Mouse (Mus musculus): ENCODE data around the gene Cox7a1.
"Not testable (repeated sequence)": the region's sequence is repeated elsewhere in the genome, so short reads cannot be mapped to it uniquely, and the experiment has no call there.

The Cox7a1 gene

DNA sequence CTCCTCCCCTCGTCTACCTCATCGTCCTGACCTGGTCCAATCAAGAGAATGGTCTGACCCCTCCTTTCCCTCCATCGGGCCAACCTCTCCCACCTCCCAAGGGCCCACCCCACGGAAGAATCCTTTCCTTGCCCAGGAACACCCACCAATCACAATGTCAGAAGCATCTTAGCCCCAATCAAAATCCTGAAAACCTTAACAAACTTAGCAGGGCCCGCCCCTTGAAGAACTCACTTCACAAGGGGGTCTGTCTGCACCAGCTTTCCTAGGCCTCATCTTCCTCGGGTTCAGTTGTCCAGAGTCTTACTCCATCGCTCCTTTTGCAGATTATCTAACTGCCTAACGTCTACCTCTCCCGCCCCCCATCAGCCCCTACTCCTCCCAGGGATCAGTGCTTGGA is 9.1 kb downstream of the Cox7a1 start:
- no peak for DNase-seq (ENCODE audit: low spot score)

DNA sequence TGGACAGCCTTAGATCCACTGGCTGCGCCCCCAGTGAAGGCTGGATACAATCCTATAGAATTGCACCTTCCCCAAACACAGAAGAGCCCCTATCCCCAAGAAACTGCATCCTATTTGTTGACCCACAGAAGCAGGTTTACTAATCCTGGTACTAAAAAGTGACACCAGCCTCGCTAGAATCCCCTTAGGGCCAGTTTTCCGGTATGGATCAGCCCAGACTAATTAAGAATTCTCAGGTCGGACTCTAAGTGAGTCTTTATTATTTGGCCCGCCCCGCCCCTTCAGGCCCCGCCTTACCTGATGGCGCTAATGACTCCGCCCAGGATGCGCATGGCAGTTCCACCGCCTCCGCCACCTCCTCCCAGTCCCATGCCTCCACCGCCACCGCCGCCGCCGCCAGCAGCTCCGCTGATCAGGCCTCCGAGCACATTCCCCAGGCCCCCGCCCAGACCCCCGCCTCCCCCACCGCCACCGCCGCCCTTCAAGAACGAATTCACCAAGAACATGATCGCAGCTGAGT is 9.7 kb downstream of the Cox7a1 start:
- peak; percentile 89 for DNase-seq (ENCODE audit: low spot score)

DNA sequence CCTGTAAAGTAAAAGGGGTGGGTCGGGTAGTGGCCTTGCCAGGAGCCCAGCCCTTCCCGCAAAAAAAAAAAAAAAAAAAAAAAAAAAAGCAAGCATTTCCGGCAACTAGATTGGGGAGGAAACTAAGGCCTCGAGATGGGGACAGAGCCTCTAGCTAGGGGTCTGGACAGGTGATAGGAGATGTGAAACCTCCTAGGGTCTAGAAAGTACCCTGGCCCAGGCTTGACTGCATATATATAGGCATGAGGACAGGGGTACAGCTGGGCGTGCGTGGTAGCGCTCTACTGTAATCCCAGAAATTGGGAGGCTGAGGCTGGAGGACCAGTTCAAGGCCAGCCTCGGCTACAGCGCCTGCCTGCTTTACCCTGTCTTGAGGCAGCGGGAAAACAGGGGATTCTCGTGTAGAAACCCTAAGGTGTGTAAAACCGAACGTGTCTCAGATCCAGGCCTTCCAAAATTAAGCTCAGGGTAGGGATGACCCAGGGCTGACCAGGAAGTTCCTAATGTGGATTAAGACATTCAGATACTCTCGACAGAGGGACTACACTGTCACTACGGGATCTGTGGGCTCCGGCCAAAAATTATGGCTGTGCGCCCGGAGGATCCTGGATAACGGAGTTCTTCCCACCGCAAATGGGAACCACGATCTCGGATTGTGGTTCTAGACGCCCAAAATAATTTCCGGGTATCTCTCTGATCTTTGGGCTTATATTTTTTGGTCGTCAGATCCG is 10.3 kb downstream of the Cox7a1 start:
- DNase-seq (ENCODE audit: low spot score): peak; percentile 31

DNA sequence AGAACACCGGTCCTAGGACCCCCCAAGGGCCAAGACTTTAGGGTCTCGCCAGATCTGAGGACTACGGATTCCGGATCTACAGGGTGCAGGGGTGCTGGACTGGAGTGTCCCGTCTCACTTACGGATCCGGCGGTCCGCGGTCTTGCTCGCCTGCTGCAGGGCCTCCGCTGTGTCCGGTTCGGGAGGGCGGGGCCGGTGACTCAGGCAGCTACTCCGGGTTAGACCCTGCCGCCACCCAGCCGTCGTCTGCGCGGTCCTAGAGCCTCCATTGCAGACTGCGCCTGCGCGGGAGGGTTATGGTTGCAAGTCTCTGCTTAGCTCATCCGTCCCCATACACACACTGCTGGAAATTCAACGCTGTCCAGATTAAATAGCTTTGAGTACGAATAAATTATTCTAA is 10.9 kb downstream of the Cox7a1 start:
- peak; percentile 95 for DNase-seq (ENCODE audit: low spot score)

DNA sequence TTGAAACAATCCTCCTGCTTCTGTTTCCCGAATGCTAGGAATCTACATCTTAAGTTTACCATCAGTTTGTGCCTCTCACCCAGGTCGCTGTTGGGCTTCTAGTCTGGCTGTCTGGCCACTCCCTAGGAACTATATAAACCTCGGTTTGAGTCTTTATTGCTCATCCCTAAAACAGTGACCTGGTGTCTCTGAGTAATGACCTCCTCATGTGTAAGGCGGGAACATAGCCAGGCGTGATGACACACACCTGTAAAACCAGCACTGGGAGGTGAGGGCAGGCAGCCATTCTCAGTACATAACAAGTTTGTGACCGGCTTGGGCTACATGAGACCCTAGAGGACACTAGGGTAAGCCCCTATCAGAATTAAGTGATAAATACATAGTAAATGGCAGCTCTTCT is 11.5 kb downstream of the Cox7a1 start:
- DNase-seq (ENCODE audit: low spot score): no peak

DNA sequence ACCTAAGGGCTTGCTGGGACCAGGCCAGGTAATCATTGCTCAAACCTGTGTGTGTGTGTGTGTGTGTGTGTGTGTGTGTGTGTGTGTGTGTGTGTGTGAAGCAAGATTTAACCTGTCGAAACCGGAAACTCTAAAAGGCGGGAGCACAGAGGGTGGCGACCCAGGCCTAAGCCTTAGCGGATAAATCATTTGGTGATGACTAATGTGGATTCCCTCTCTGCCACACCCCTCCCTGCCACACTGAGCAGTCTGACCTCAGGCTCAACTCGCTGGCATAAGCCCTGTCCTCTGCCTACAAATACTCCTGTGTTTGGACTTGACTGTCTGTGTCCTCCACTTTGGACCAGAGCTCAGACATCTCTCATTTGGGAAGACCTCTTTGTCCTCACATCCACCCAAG is 12.2 kb downstream of the Cox7a1 start:
- no peak for DNase-seq (ENCODE audit: low spot score)

DNA sequence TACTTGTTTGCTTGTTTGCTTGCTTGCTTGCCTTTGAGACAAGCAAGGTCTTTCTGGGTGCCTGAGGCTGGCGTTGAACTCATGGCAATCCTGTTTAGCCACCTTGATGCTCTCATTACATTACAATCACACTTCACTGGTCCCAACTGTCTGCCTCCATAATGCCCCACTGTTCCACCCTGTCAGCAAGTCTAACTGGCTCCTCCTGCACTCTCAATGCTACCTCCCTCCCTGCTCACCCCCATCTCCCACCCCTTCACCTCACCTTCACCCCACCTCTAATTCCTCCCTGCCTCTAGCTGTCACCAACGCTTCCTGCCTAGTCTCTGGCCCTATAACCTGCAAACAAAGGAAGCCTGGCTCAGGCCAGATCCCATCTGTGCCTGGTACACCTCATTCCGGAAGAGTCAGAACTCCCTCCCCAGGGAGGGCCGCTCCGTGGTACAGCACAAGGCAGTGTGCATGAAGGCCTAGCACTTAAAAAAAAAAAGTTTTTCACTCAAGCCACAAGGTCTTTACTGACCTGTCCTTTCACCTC is 13.7 kb downstream of the Cox7a1 start:
- DNase-seq (ENCODE audit: low spot score): no peak

DNA sequence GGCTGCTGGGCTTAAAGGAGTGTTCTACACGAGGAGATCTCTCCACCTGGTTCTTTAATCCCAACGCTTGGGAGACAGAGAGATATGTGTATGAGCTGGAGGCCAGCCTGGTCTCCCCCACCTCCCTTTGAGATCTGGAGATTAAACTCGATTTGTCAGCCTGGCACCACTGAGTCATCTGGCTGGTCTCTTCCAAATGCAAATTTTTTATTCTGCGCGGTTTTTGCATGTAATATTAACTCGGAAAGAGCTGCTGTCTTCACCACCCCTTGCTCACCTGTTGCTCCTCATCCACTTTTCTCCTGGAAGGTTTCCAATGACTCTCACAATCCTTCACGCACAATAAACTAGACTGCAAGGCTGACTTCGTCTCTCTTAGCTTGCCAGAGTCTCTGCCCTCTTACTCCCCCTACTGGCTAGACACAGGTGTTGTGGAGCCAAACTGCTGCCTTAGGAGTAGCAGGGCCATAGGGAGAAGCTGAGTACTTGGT is 14.6 kb downstream of the Cox7a1 start, which contains the start of gene Capns1:
Gene Capns1 (minus strand): TSS at position 331 of the 491 bp plus-strand sequence.
- peak; percentile 69 for DNase-seq (ENCODE audit: low spot score)

DNA sequence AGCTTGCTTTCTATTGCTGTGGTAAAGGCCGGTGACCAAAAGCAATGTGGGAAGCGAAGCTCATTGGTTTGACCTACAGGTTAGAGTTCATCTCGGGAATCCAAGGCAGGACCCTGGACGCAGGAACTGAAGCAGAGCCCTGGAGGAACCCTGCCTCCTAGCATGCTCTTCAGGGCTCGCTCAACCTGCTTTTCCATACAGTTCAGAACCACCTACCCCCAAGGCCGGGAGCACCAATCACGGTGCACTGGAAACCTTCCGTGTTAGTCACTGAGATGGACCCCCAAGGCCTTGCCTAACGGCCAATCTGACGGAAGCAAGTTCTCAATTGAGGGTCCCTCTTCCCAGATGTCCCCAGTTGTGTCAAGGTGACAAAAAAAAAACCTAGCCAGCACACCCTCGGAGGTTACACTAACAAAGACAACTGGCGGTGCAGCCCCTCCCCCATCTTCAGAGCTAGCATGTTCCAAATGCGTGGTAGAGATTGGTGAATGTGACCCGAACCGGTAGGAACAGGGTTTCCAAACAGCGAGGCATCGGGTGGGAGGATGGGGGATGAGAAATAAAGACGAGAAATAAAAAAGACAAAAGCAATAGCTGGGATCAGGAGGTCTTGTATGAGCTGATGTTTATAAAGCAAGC is 15.7 kb downstream of the Cox7a1 start:
- DNase-seq (ENCODE audit: low spot score): no peak

DNA sequence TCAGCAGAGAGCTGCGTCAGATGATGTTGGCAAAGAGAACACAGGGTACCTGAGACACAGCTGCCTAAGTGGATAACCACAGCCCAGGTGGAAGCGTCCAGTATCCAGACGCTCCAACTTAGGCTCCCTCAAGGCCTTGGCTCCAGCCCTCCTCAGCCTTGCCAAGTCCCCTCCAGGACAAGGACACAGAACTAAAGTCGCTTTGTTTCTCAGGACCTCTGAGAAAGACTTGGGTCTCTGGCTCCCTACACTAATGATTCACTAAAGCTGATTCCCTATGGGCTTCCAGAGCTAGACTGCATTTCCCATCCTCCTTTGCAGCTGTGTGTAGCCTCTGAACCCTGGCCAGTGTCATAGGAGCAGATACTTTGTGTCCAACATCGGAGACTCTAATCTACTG is 16.3 kb downstream of the Cox7a1 start:
- no peak for DNase-seq (ENCODE audit: low spot score)

DNA sequence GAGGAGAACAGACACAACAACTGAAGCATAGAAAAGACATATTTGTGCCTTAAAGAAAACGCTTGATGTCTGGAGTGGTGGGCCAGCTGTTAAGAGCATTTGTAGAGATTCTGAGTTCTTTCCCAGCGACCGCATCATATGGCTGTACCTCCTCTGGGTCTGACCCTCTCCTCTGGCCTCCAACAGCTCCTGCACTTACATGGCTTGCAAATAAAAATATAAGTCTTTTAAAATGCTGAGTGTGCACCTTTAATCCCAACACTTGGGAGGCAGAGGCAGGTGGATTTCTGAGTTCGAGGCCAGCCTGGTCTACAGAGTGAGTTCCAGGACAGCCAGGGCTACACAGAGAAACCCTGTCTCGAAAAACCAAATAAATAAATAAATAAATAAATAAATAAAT is 16.7 kb downstream of the Cox7a1 start:
- DNase-seq (ENCODE audit: low spot score): not testable (repeated sequence)

DNA sequence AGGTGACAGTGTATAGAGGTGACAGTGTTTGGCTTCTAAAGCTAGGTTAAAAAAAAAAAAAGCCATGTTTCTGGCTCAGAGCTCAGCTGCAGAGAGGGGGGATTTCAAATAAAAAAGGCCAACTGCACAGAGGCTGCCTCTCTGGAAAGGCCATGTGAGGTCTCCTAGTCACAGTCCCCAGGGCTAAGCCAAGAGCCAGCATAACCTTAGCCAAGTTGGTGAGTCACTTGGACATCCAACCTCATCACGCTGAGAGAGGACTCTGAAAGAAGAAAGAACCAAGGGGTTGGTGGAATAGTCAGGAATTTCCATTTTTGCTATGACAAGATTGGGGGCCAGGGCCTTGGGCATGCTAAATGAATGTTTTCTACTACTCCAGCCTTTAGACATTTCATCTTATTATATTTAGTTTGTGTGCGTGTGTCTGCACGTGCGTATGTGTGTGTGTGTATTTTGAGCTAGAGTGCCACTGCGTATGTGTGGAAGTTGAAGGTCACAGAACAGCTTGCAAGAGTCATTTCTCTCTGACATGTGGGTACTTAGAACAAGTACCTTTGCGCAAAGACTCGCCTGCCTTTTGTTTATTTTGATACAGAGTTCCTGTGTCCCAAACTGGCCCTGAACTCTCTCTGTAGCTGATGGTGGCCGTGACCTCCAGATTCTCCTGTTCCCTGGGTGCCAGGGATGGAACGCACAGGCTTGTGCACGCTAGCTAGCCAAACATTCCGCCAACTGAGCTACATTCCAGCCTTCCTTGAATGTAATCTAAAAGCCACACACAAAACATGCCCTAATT is 19.1 kb downstream of the Cox7a1 start:
- no peak for DNase-seq (ENCODE audit: low spot score)

DNA sequence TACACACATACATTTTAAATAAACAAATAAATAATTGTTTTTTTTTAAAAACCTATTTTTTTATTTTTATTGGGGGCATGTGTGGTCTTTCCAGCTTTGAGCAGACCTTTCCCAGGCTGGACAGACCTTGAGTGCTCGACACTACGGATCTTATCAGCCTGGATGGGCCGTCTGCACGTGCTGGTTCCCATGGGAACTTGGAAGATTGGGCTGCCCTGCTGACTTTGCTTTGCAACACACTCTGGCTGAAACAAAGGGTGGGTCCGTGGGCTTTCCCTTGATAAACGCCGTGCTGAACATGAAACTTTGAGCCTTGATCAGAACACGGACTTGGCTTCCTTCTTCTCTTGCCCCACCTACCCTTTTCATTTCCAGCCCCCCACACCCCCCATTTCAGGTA is 20.4 kb downstream of the Cox7a1 start:
- no peak for DNase-seq (ENCODE audit: low spot score)

DNA sequence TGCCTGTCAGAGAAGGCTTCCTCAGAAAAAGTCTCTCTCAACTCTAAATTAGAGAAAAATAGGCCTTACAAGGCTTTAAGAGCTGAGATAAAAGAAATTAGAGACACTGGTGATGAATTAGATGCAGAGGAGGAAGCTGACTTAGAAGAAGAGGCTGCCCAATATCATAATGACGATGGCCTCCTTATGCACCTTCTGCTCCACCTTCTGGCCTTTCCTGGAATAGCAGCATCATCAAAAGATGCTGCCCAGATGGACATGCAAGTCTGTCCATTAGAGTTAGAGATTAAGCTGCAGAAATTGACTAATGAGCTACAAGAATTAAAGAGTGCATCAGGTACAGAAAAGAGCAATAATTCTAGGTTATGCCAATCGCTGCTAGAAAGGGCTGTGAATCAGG is 21.4 kb downstream of the Cox7a1 start:
- DNase-seq (ENCODE audit: low spot score): no peak

DNA sequence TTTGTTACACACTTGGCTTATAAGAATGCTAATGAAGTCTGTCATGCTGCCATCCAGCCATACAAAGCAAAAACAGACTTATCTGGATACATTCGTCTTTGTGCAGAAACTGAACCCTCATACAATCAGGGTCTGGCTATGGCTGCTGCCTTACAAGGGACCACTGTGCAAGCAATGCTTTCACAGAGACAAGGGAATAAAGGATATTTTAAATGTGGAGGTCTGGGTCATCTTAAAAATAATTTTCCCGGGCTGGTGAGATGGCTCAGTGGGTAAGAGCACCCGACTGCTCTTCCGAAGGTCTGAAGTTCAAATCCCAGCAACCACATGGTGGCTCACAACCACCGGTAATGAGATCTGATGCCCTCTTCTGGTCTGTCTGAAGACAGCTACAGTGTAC is 22.4 kb downstream of the Cox7a1 start:
- not testable (repeated sequence) for DNase-seq (ENCODE audit: low spot score)

DNA sequence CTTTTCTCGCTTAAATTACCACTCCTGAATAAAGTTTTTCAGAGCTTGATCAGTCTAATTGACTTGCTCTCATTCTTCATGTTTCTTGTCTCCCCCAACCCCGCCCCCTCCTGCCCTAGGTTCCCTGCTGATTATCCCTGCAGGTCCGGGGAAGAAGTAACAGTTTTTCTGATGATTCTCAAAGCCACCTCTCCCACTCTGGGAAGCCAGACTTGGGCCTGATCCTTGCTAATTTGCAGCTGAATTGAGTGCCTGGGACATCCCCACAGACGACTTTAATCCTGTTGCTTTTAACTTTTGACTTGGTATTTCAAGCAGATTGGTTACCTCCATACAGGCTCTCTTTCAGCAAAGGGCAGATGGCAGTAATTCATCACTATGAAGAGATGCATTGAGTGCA is 27.1 kb downstream of the Cox7a1 start:
- no peak for DNase-seq (ENCODE audit: low spot score)

DNA sequence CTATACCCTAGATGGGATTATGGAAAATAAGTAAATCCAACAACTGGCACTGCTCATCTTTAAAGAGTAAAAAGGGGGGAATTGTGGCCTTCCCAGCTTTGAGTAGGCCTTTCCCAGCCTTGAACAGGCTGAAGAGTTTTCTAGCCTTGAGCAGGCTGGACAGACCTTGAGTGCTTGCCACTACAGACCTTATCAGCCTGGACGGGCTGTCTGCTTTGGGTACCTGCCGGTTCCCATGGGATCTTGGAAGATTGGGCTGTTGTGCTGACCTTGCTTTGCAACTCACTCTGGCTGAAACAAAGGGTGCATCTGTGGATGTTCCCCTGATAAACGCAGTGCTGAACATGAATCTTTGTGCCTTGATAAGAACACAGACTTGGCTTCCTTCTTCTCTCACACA is 29.9 kb downstream of the Cox7a1 start:
- no peak for DNase-seq (ENCODE audit: low spot score)

DNA sequence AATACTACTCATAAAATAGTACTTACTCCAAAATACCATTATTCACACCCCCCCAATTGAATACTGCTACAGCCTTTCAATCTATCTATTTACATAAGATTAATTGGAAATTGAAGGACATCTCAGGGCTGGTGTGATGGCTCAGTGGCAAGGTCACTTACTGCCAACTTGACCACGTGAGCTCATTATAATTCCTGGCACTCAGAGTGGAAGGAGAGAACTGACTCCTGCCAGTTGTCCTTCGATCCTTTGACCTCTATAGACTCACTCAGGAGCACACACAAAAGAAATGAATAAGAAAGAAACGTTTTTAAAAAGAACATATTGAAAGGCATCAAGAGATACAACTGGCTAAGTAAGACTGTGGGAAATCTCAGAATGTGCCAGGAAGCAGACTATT is 31.9 kb downstream of the Cox7a1 start:
- DNase-seq (ENCODE audit: low spot score): no peak

DNA sequence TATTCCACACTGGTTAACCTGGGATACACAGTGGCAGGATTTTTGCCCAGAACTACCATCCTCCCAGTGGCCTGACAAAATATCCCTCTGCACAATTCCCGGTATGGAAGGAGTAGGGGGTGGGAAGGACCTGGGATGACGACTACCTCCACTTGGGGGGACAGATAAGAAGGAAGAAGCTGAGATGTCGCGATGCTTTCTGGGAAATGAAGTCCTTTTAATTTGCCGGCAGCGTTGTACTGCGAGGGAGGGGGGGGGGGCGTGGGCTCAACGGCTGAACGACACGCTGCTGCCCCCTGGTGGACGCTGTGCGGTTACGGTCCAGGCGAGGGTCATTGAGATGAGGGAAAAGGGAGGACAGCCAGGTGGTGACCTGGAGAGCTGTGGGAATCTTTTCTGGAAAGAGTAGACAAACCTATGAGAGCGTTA is 32.8 kb downstream of the Cox7a1 start:
- peak; percentile 79 for DNase-seq (ENCODE audit: low spot score)

DNA sequence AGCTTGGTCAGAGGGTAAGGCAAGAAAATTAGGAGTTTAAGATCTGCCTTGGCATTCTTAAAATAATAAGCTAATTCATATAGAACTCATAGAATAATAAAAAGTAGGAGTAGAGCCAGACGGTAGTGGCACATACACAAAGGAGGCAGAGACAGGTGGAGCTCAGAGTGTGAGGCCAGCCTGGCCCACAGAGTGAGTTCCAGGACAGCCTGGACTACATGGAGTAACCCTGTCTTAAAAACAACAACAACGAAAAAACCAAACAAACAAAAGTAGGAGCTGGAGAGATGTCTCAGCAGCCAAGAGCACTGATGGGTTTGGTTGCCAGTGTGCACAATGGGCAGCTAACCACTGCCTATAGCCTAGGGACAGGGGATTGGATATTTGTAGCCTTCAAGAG is 33.3 kb downstream of the Cox7a1 start:
- no peak for DNase-seq (ENCODE audit: low spot score)

DNA sequence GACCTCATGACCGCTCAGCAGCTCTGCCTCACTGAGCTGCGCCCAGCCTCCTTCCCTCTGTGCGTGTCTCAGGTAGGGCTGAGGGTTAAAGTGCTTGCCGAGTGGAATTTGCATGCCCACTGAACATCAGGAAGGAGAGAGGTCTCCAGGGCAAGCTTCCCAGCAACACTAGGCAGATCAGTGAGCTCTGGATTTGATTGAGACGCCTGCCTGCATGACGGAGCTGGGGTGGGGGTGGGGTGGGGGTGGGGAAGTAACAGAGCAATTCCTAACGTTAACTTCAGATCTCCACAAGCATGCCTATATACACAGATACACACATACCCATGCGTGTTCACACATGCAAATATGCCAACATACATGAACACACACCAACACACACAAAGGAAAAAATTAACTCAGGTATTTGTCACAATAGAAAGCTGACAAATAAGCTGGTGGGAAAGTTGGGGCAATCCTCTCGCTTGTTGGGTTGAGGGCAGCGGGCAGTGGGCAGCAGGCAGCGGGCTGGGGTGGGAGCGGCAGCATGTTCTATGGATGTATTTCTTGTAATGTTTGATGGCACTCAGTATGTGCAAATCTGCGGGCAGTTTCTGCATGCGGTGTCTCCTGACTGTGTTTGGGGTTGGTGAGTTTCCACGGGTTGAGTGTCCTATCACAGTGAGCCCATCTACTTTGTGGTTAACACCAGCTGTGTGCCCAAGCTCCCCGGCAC is 35.5 kb downstream of the Cox7a1 start:
- DNase-seq (ENCODE audit: low spot score): peak; percentile 46

DNA sequence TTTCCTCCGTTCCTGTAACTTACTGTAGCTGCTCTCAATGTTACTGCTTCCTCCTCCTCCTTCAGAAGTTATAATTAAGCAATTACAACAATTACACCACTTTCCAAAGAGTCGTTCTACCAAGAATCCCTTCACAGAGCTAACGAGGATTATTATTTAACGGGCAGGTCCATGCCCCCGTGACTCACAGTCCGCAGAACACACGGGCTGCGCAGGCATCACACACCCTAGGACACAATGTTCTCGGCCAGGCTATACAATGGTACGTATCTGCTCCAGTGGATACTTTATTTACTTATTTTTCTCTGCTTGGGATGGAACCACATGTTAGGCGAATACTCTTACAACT is 36.0 kb downstream of the Cox7a1 start:
- DNase-seq (ENCODE audit: low spot score): no peak
